Mouse (Mus musculus) lung, adult 2 months (tissue): ENCODE data around the gene Clcn3. TPM values are rescaled to one million over a fixed set of nuclear protein-coding genes. Genes with fewer than 3 reads are reported as not detected.

Experiments
- DNase-seq: peaks from one replicate; pipeline ENCODE4 v3.0.0; 2022
- H3K4me1 ChIP-seq: fragments of 200-500 bp; 2 replicates; pipeline ENCODE4 v1.6.1; 2011; ENCODE audit warnings: low read length; ENCODE audit not compliant: control insufficient read depth, insufficient read depth
- H3K4me3 ChIP-seq: fragments of 200-500 bp; replicated peaks from 2 replicates; pipeline ENCODE3; 2011; ENCODE audit warnings: low read depth, mild to moderate bottlenecking, control low read depth, low read length; ENCODE audit errors: extremely low read depth
- CTCF ChIP-seq: fragments of 200-500 bp; IDR thresholded peaks from 2 replicates; pipeline ENCODE4 v1.5.1; 2011; ENCODE audit warnings: mild to moderate bottlenecking, low read length, control low read depth; ENCODE audit not compliant: insufficient read depth
- POLR2A ChIP-seq: fragments of 200-500 bp; IDR thresholded peaks from 2 replicates; pipeline ENCODE4 v1.6.1; 2011; ENCODE audit warnings: low read depth, mild to moderate bottlenecking, control low read depth, low read length, borderline replicate concordance; ENCODE audit errors: extremely low read depth
- WGBS: fragments of 180-500 bp; shearing (Covaris S2); methylation state at CpG from one replicate; pipeline ENCODE4 v1.1.7; 2018; 5-methylcytosine and 5-hydroxymethylcytosine counted together
- polyA plus RNA-seq: library from polyadenylated mRNA; depleted of rRNA; stranded (reverse); fragments of >200 nt; gene quantifications from 2 replicates; pipeline ENCODE4 v1.2.3, GENCODE M21; 2012; rRNA removed

The Clcn3 gene
- polyA plus RNA-seq, 1 experiment: 13.7 TPM

GRCm38 (mm10) chr8:60861783-60862182 is 121.3 kb downstream of the Clcn3 start:
- no peak for DNase-seq
- 72% methylated on average over 6 of the region's 6 CpGs for WGBS
- TF ChIP-seq CTCF (no peak), POLR2A (no peak)
- no peak overlapping the region for H3K4me3 ChIP-seq
- H3K4me1 ChIP-seq: no peaks in the 10 kb centered on the region

- Histone ChIP-seq H3K4me1 (no peaks in the 10 kb centered on the region), H3K4me3 (no peak overlapping the region)
- no peak for DNase-seq
- 62% methylated on average over 3 of the region's 3 CpGs for WGBS
- TF ChIP-seq CTCF: no peak
- no peak for TF ChIP-seq POLR2A
Observed at GRCm38 (mm10) chr8:60860749-60861148, 122.4 kb downstream of the Clcn3 start.

Other genes starting within 250 kb of the Clcn3 start
- 3.1 and 8.3 TPM in 2 replicates for gene Hpf1, start 92.9 kb downstream of the Clcn3 start, polyA plus RNA-seq
- 9.1 and 9.4 TPM in 2 replicates for gene Nek1, start 9.9 kb upstream of the Clcn3 start, polyA plus RNA-seq
- 19.7 and 20.1 TPM in 2 replicates for gene Sh3rf1, start 240.6 kb upstream of the Clcn3 start, polyA plus RNA-seq